Mouse (Mus musculus) MEL (cell line): Measurements from ENCODE around the gene Ybx2. TPM values are rescaled to one million over a fixed set of nuclear protein-coding genes. Genes with fewer than 3 reads are reported as not detected.
"Not testable (repeated sequence)": the region's sequence is repeated elsewhere in the genome, so short reads cannot be mapped to it uniquely, and the experiment has no call there.

Source experiments
- DNase-seq: peaks from one replicate; pipeline ENCODE4 v3.0.0; 2011; ENCODE audit warnings: low read depth, low spot score
- H3K27ac ChIP-seq: 2 replicates; pipeline ENCODE4 v1.5.1; 2012; ENCODE audit warnings: low read depth, mild to moderate bottlenecking, control low read depth, low read length, moderate library complexity; ENCODE audit not compliant: control insufficient read depth
- H3K27me3 ChIP-seq, 2 experiments: fragments of 150-350 bp in 1 of 2; sonication (generic) in 1 of 2; 2 replicates each; pipeline ENCODE4 v1.6.1; 2012; ENCODE audit warnings: low read length in 2 of 2, mild to moderate bottlenecking in 2 of 2, improper control_type of control experiment in 1 of 2, moderate library complexity in 1 of 2; ENCODE audit not compliant: insufficient read depth in 2 of 2, control insufficient read depth in 1 of 2
- H3K36me3 ChIP-seq, 2 experiments: 2 replicates each; pipeline ENCODE4 v1.6.1; 2012 to 2014; ENCODE audit warnings: low read length in 2 of 2, improper control_type of control experiment in 1 of 2, inconsistent platforms in 1 of 2, mild to moderate bottlenecking in 1 of 2; ENCODE audit not compliant: insufficient read depth in 2 of 2, control insufficient read depth in 1 of 2
- H3K4me1 ChIP-seq, 2 experiments: fragments of 150-350 bp in 1 of 2; sonication (generic) in 1 of 2; 2 replicates each; pipeline ENCODE4 v1.6.1; 2012; ENCODE audit warnings: low read length in 2 of 2, improper control_type of control experiment in 1 of 2, mild to moderate bottlenecking in 1 of 2; ENCODE audit not compliant: insufficient read depth in 2 of 2, control insufficient read depth in 1 of 2
- H3K4me3 ChIP-seq, 2 experiments: fragments of 150-350 bp in 1 of 2; sonication (generic) in 1 of 2; 2 replicates each; pipeline ENCODE4 v1.5.1; 2012; ENCODE audit warnings: low read depth in 2 of 2, low read length in 2 of 2, mild to moderate bottlenecking in 2 of 2, moderate library complexity in 2 of 2, control low read depth in 1 of 2, improper control_type of control experiment in 1 of 2; ENCODE audit not compliant: control insufficient read depth in 1 of 2, insufficient read depth in 1 of 2
- H3K79me2 ChIP-seq: 2 replicates; pipeline ENCODE4 v1.6.1; 2012; ENCODE audit warnings: mild to moderate bottlenecking, low read length, moderate library complexity; ENCODE audit not compliant: control insufficient read depth, poor library complexity, insufficient read depth
- H3K9ac ChIP-seq: 2 replicates; pipeline ENCODE4 v1.6.1; 2012; ENCODE audit warnings: low read depth, mild to moderate bottlenecking, control low read depth, low read length, moderate library complexity; ENCODE audit not compliant: control insufficient read depth, poor library complexity, severe bottlenecking
- H3K9me3 ChIP-seq: fragments of 150-350 bp; sonication (generic); replicated peaks from 2 replicates; pipeline ENCODE4 v1.6.1; 2012; ENCODE audit warnings: mild to moderate bottlenecking, low read length, improper control_type of control experiment, moderate library complexity; ENCODE audit not compliant: insufficient read depth
- CHD2 ChIP-seq: IDR thresholded peaks from 2 replicates; pipeline ENCODE4 v1.6.1; 2011; ENCODE audit warnings: low read length, improper control_type of control experiment
- CTCF ChIP-seq, 3 experiments: IDR thresholded peaks in 2 of 3; conservative IDR thresholded peaks in 1 of 3; 2 replicates each; pipeline ENCODE4 v1.5.1; 2011 to 2012; ENCODE audit warnings: low read length in 3 of 3, low read depth in 2 of 3, mild to moderate bottlenecking in 2 of 3, improper control_type of control experiment in 1 of 3, inconsistent platforms in 1 of 3, mixed read lengths in 1 of 3, moderate library complexity in 1 of 3; ENCODE audit not compliant: control insufficient read depth in 1 of 3, insufficient read depth in 1 of 3, poor library complexity in 1 of 3, severe bottlenecking in 1 of 3
- ELF1 ChIP-seq: IDR thresholded peaks from 2 replicates; pipeline ENCODE4 v1.6.1; 2014; ENCODE audit warnings: low read depth, mild to moderate bottlenecking, inconsistent platforms, low read length, improper control_type of control experiment, moderate library complexity
- GABPA ChIP-seq: IDR thresholded peaks from 2 replicates; pipeline ENCODE4 v1.6.1; 2012; ENCODE audit warnings: low read depth, mild to moderate bottlenecking, inconsistent platforms, low read length, improper control_type of control experiment, moderate library complexity
- GATA1 ChIP-seq: IDR thresholded peaks from 2 replicates; pipeline ENCODE4 v1.6.1; 2011; ENCODE audit warnings: low read depth, low read length, improper control_type of control experiment
- HCFC1 ChIP-seq: IDR thresholded peaks from 2 replicates; pipeline ENCODE4 v1.6.1; 2012; ENCODE audit warnings: low read depth, mild to moderate bottlenecking, inconsistent platforms, low read length, improper control_type of control experiment, moderate library complexity
- KAT2A ChIP-seq: conservative IDR thresholded peaks from 2 replicates; pipeline ENCODE4 v1.6.1; 2012; ENCODE audit warnings: low read depth, low read length, improper control_type of control experiment, inconsistent platforms
- MAX ChIP-seq: IDR thresholded peaks from 2 replicates; pipeline ENCODE4 v1.6.1; 2011; ENCODE audit warnings: low read length, improper control_type of control experiment
- NELFE ChIP-seq: IDR thresholded peaks from 2 replicates; pipeline ENCODE4 v1.6.1; 2011; ENCODE audit warnings: low read depth, low read length, improper control_type of control experiment
- NRF1 ChIP-seq: IDR thresholded peaks from 2 replicates; pipeline ENCODE4 v1.6.1; 2014; ENCODE audit warnings: low read depth, mild to moderate bottlenecking, inconsistent platforms, low read length, improper control_type of control experiment, moderate library complexity; ENCODE audit not compliant: poor library complexity, insufficient read depth, severe bottlenecking
- POLR2A ChIP-seq, 2 experiments: IDR thresholded peaks; 2 replicates each; pipeline ENCODE4 v1.6.1; 2011 to 2012; ENCODE audit warnings: low read length in 2 of 2, mild to moderate bottlenecking in 2 of 2, control low read depth in 1 of 2, improper control_type of control experiment in 1 of 2, low read depth in 1 of 2, moderate library complexity in 1 of 2; ENCODE audit not compliant: control insufficient read depth in 1 of 2, insufficient read depth in 1 of 2, poor library complexity in 1 of 2
- RAD21 ChIP-seq: IDR thresholded peaks from 2 replicates; pipeline ENCODE4 v1.6.1; 2011; ENCODE audit warnings: mild to moderate bottlenecking, low read depth, low read length, improper control_type of control experiment
- RCOR1 ChIP-seq: IDR thresholded peaks from 2 replicates; pipeline ENCODE4 v1.6.1; 2012; ENCODE audit warnings: low read depth, mild to moderate bottlenecking, inconsistent platforms, low read length, improper control_type of control experiment
- SIN3A ChIP-seq: IDR thresholded peaks from 2 replicates; pipeline ENCODE4 v1.6.1; 2012; ENCODE audit warnings: low read length, improper control_type of control experiment, inconsistent platforms
- SMC3 ChIP-seq: IDR thresholded peaks from 2 replicates; pipeline ENCODE4 v1.6.1; 2011; ENCODE audit warnings: low read depth, low read length, improper control_type of control experiment
- UBTF ChIP-seq: IDR thresholded peaks from 2 replicates; pipeline ENCODE4 v1.6.1; 2012; ENCODE audit warnings: low read depth, mild to moderate bottlenecking, inconsistent platforms, low read length, improper control_type of control experiment, moderate library complexity, borderline replicate concordance; ENCODE audit not compliant: insufficient read depth
- USF2 ChIP-seq, 2 experiments: IDR thresholded peaks; 2 replicates each; pipeline ENCODE4 v1.6.1; 2011 to 2012; ENCODE audit warnings: improper control_type of control experiment in 2 of 2, low read length in 2 of 2, borderline replicate concordance in 1 of 2, inconsistent platforms in 1 of 2, low read depth in 1 of 2, mild to moderate bottlenecking in 1 of 2; ENCODE audit not compliant: insufficient read depth in 1 of 2
- ZC3H11A ChIP-seq: IDR thresholded peaks from 2 replicates; pipeline ENCODE4 v1.6.1; 2012; ENCODE audit warnings: low read depth, mild to moderate bottlenecking, inconsistent platforms, low read length, improper control_type of control experiment
- ZKSCAN1 ChIP-seq: IDR thresholded peaks from 2 replicates; pipeline ENCODE4 v1.6.1; 2012; ENCODE audit warnings: low read depth, mild to moderate bottlenecking, inconsistent platforms, low read length, improper control_type of control experiment, moderate library complexity
- polyA plus RNA-seq, 2 experiments: library from polyadenylated mRNA; stranded (reverse) in 1 of 2; unstranded in 1 of 2; fragments of >175 nt in 1 of 2; fragments of >200 nt in 1 of 2; gene quantifications; 2 replicates each; pipeline versions ENCODE4 v1.2.1 to v1.2.4; 2012; ENCODE audit warnings: low replicate concordance in 2 of 2, low read depth in 1 of 2; ENCODE audit not compliant: insufficient read length in 2 of 2, insufficient read depth in 1 of 2, missing spikeins in 1 of 2
- total RNA-seq: library from RNA; depleted of rRNA; stranded (reverse); fragments of 300-350 nt; gene quantifications from 2 replicates; pipeline ENCODE4 v1.2.3, GENCODE M21; 2012

Gene Ybx2
- total and polyA plus RNA-seq, 3 experiments = 0.50 to 0.92 TPM; not detected in 1

DNA sequence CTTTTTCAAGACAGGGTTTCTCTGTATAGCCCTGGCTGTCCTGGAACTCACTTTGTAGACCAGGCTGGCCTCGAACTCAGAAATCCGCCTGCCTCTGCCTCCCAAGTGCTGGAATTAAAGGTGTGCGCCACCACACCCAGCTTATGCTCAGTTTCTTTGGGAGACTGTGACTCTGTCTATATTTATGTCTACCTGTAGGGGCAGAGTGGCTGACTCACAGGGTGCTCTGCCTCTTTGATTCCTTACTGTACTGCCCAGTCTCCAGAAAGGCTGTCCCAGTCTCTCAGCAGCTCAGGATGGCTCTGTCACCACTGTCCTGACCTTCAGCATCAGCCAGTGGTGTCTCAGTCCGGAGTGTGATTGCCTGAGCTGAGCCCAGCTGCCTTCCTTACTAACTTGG is 20.0 kb downstream of the Ybx2 start:
- not testable (repeated sequence) for H3K27me3 ChIP-seq, H3K4me3 ChIP-seq, H3K9me3 ChIP-seq, H3K36me3 ChIP-seq, H3K27ac ChIP-seq, H3K9ac ChIP-seq, H3K4me1 ChIP-seq, H3K79me2 ChIP-seq, DNase-seq
- TF ChIP-seq CTCF (IDR thresholded peaks at IDR 0.05 in 2 of 3, conservative IDR thresholded peaks at IDR 0.05 in 1 of 3; ENCODE audit: control insufficient read depth in 1 of 3, insufficient read depth in 1 of 3, low read depth in 2 of 3, low read length in 3 of 3, poor library complexity in 1 of 3, severe bottlenecking in 1 of 3) = peak in 1 of 3 experiments; percentile 16; a peak in 2 of 6 replicates

DNA sequence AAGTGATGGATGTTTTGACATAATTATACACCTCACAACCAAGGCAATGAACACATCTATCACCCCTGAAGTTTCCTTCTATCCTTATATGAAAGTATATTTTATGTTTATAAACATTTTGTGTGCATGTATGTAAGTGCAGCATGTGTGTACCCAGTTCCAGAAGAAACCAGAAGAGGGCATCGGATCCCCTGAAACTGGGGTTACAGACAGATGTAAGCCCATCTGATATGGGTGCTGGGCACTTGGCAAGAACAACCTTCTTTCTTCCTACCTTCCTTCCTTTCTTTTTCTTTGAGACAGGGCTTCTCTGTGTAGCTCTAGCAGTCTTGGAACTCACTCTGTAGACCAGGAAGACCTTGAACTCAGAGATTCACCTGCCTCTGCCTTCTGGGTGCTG is 20.6 kb downstream of the Ybx2 start:
- Histone ChIP-seq H3K4me1 (peaks cover 6 to 9% of the 10 kb centered on the region in 2 experiments), H3K79me2 (no peaks in the 10 kb centered on the region), H3K27ac (no peak overlapping the region), H3K4me3 (no peak overlapping the region), H3K9ac (no peak overlapping the region), H3K36me3 (no peaks in the 10 kb centered on the region), H3K9me3 (no peaks in the 10 kb centered on the region), H3K27me3 (0 out of 4 replicates have a peak, but pooled peaks cover 0 to 3% of the 10 kb centered on the region in 2 experiments)
- no peak for TF ChIP-seq RCOR1
- peak; percentile 53 for TF ChIP-seq GATA1
- peak; percentile 34 to 65 (median 39) for TF ChIP-seq CTCF (IDR thresholded peaks at IDR 0.05 in 2 of 3, conservative IDR thresholded peaks at IDR 0.05 in 1 of 3; ENCODE audit: control insufficient read depth in 1 of 3, insufficient read depth in 1 of 3, low read depth in 2 of 3, low read length in 3 of 3, poor library complexity in 1 of 3, severe bottlenecking in 1 of 3)
- TF ChIP-seq ZC3H11A = peak; percentile 53
- TF ChIP-seq RAD21 = peak; percentile 54
- no peak for TF ChIP-seq MAX
- no peak for TF ChIP-seq USF2 (IDR thresholded peaks at IDR 0.05; ENCODE audit: borderline replicate concordance in 1 of 2, insufficient read depth in 1 of 2, low read depth in 1 of 2, low read length in 2 of 2)
- no peak for TF ChIP-seq CHD2
- no peak for TF ChIP-seq UBTF
- TF ChIP-seq NRF1 = no peak
- no peak for TF ChIP-seq POLR2A (IDR thresholded peaks at IDR 0.05; ENCODE audit: control insufficient read depth in 1 of 2, insufficient read depth in 1 of 2, low read depth in 1 of 2, low read length in 2 of 2, poor library complexity in 1 of 2)
- no peak; the same call in none of the 2 replicates for TF ChIP-seq NELFE
- no peak for TF ChIP-seq ZKSCAN1
- TF ChIP-seq SMC3 = peak; percentile 55; the same call in 1 of the 2 replicates
- DNase-seq = peak; percentile 78

DNA sequence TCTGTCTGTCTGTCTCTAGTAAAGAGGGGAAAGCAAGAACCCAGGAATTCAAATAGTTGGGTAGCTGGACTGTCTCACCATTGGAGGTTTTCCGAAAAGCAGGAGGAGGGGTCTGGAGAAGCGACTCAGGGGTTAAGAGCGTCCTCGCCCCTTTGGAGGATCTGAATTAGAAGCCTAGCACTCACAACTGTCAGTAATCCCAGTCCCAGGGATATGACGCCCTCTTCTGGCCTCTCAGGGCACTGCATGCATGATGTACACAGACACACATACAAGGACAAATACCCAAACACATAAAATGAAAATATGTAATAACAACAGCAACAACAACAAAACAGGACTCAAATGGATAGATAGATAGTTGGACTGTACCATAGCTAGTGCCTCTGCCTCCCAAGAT is 25.0 kb downstream of the Ybx2 start:
- H3K4me1 ChIP-seq = peaks cover 4 to 8% of the 10 kb centered on the region in 2 experiments; a peak in 3 of 4 replicates
- H3K9me3 ChIP-seq = no peaks in the 10 kb centered on the region
- TF ChIP-seq SIN3A = no peak
- TF ChIP-seq KAT2A = no peak
- peak; percentile 61 to 76 (median 65) for TF ChIP-seq CTCF (IDR thresholded peaks at IDR 0.05 in 2 of 3, conservative IDR thresholded peaks at IDR 0.05 in 1 of 3; ENCODE audit: control insufficient read depth in 1 of 3, insufficient read depth in 1 of 3, low read depth in 2 of 3, low read length in 3 of 3, poor library complexity in 1 of 3, severe bottlenecking in 1 of 3)
- TF ChIP-seq ZC3H11A = peak; percentile 43
- no peak for TF ChIP-seq GABPA
- no peak for TF ChIP-seq ELF1
- TF ChIP-seq SMC3 = peak; percentile 56
- TF ChIP-seq HCFC1 = no peak
- peak; percentile 49 for TF ChIP-seq RAD21
- no peak for TF ChIP-seq ZKSCAN1
- H3K79me2 ChIP-seq = no peaks in the 10 kb centered on the region
- peak; percentile 65 for DNase-seq
- no peak overlapping the region for H3K27ac ChIP-seq
- no peak overlapping the region for H3K9ac ChIP-seq
- H3K36me3 ChIP-seq = no peaks in the 10 kb centered on the region
- no peak overlapping the region for H3K4me3 ChIP-seq
- H3K27me3 ChIP-seq = 0 out of 4 replicates have a peak, but pooled peaks cover 0 to 3% of the 10 kb centered on the region in 2 experiments
